11 mouse cellular contexts compared by ENCODE assay signal in genomic region chr1:170651046-170651723, GRCm38 (mm10). TPM values are rescaled to one million over a fixed set of nuclear protein-coding genes. Genes with fewer than 3 reads are reported as not detected.
DNase-seq lines count a peak whose midpoint lies in the region; ATAC-seq and TF ChIP-seq lines count a peak whose summit lies in the region.
"Had no signal": no experiment of that assay in that cellular context is flagged by ENCODE, and none has a peak within 500 bp of the region (broad histone marks: within the 10 kb centered on the region; RNA-seq: fewer than 3 reads in every experiment).

No protein-coding gene starts in this region.

- no peak overlapping the region for H3K4me2 ChIP-seq in kidney, embryonic 16.5 days (replicated peaks; ENCODE audit: low read depth, low read length)
- H3K4me2 ChIP-seq in heart, embryonic 16.5 days (ENCODE audit: low read depth, low read length): peak overlapping the region; percentile 13
- H3K4me2 ChIP-seq: limb, embryonic 12.5 days; neural tube, embryonic 15.5 days had no signal

- in situ Hi-C loops in ES-E14 (cut with MboI; ENCODE audit: low sequenced_read_pairs in 2 of 2, unreplicated experiment in 2 of 2): no loop called here

- WGBS in kidney, embryonic 16.5 days: 70% methylated on average over 6 of the region's 6 CpGs
- WGBS in heart, embryonic 16.5 days: 30% methylated on average over 6 of the region's 6 CpGs

- peak; percentile 65; the same call in 1 of the 2 replicates for ATAC-seq in kidney, embryonic 16.5 days (ENCODE audit: low FRiP score, low TSS enrichment)
- ATAC-seq in heart, embryonic 16.5 days (replicated peaks; ENCODE audit: extremely low read depth, insufficient read depth, low FRiP score): peak; percentile 74

- H3K4me1 ChIP-seq in kidney, embryonic 16.5 days (ENCODE audit: insufficient read depth, low read length): peaks cover 6% of the 10 kb centered on the region
- peaks cover 4 to 7% of the 10 kb centered on the region in 2 experiments for H3K4me1 ChIP-seq in ES-E14 (ENCODE audit: control insufficient read depth in 2 of 2, insufficient read depth in 2 of 2, low read length in 2 of 2, poor library complexity in 1 of 2)
- peaks cover 27% of the 10 kb centered on the region for H3K4me1 ChIP-seq in heart, embryonic 16.5 days (ENCODE audit: control insufficient read depth, insufficient read depth, low read length)

- H3K27ac ChIP-seq in kidney, embryonic 16.5 days (ENCODE audit: low read length): no peak overlapping the region
- H3K27ac ChIP-seq in ES-E14 (ENCODE audit: insufficient read depth, low read depth, low read length, poor library complexity, severe bottlenecking): no peak overlapping the region
- peak overlapping the region; percentile 87 for H3K27ac ChIP-seq in heart, embryonic 16.5 days (ENCODE audit: low read length)
- H3K27ac ChIP-seq: neural tube, embryonic 15.5 days had no signal

- no peak overlapping the region for H3K4me3 ChIP-seq in kidney, embryonic 16.5 days (ENCODE audit: low read length)
- no peak overlapping the region for H3K4me3 ChIP-seq in ES-E14 (ENCODE audit: insufficient read depth in 1 of 2, low read depth in 1 of 2, low read length in 2 of 2, poor library complexity in 1 of 2, severe bottlenecking in 1 of 2)
- H3K4me3 ChIP-seq in heart, embryonic 16.5 days (ENCODE audit: low read length): no peak overlapping the region
- H3K4me3 ChIP-seq: limb, embryonic 12.5 days; neural tube, embryonic 15.5 days had no signal

- H3K9me3 ChIP-seq in kidney, embryonic 16.5 days (ENCODE audit: low read length): no peaks in the 10 kb centered on the region
- no peaks in the 10 kb centered on the region for H3K9me3 ChIP-seq in ES-E14 (ENCODE audit: control insufficient read depth, insufficient read depth, low read depth, low read length)
- no peaks in the 10 kb centered on the region for H3K9me3 ChIP-seq in heart, embryonic 16.5 days (replicated peaks; ENCODE audit: control insufficient read depth, low read length)
- H3K9me3 ChIP-seq: limb, embryonic 12.5 days; neural tube, embryonic 15.5 days had no signal

- no peaks in the 10 kb centered on the region for H3K36me3 ChIP-seq in kidney, embryonic 16.5 days (ENCODE audit: insufficient read depth, low read length)
- no peaks in the 10 kb centered on the region for H3K36me3 ChIP-seq in ES-E14 (ENCODE audit: control insufficient read depth, insufficient read depth, low read length, poor library complexity, severe bottlenecking)
- H3K36me3 ChIP-seq in heart, embryonic 16.5 days (ENCODE audit: control insufficient read depth, insufficient read depth): peaks cover 11% of the 10 kb centered on the region
- H3K36me3 ChIP-seq: neural tube, embryonic 15.5 days had no signal

- peak; percentile 43 for DNase-seq in adrenal gland, adult 8-10 months
- DNase-seq in adrenal gland, postnatal 4 days (ENCODE audit: low spot score in 2 of 2): no peak
- no peak for DNase-seq in kidney, adult 18-20 months
- DNase-seq in ES-E14 (ENCODE audit: low read depth, low spot score): peak; percentile 30
- DNase-seq in cerebellum, adult 18-20 months: no peak
- no peak for DNase-seq in T-cell, adult 2 months (ENCODE audit: low spot score)
- DNase-seq: cerebellum, postnatal 25 days had no signal

- H3K27me3 ChIP-seq in kidney, embryonic 16.5 days (ENCODE audit: insufficient read depth, low read length): no peaks in the 10 kb centered on the region
- H3K27me3 ChIP-seq in heart, embryonic 16.5 days (ENCODE audit: control insufficient read depth, insufficient read depth, low read length): no peaks in the 10 kb centered on the region
- H3K27me3 ChIP-seq: limb, embryonic 12.5 days; neural tube, embryonic 15.5 days had no signal

- H3K9ac ChIP-seq in kidney, embryonic 16.5 days (replicated peaks; ENCODE audit: low read length): no peak overlapping the region
- H3K9ac ChIP-seq in ES-E14 (ENCODE audit: insufficient read depth, low read depth, low read length, poor library complexity, severe bottlenecking): no peak overlapping the region
- H3K9ac ChIP-seq in heart, embryonic 16.5 days (ENCODE audit: low read length): peak overlapping the region; percentile 35
- H3K9ac ChIP-seq: limb, embryonic 12.5 days; neural tube, embryonic 15.5 days had no signal

TF ChIP-seq in ES-E14, 5 proteins besides CTCF, POLR2A, EP300 and RAD21:
- TF ChIP-seq MAFK (IDR thresholded peaks at IDR 0.05; ENCODE audit: insufficient read depth, low read depth, low read length) (0 out of 2 replicates have a peak, but pooled peaks have one; percentile 9), HCFC1 (IDR thresholded peaks at IDR 0.05; ENCODE audit: borderline replicate concordance, insufficient read depth, low read length) (no peak), ZC3H11A (IDR thresholded peaks at IDR 0.05; ENCODE audit: borderline replicate concordance, low read depth, low read length) (no peak), ZNF384 (IDR thresholded peaks at IDR 0.05; ENCODE audit: low read depth, low read length) (no peak)

RNA-seq across cellular contexts. Expression of gene Olfml2b, which starts 6.9 kb away (rescaled TPM):
- 1 to 10 TPM; 3.3 to 5.9 (median 4.6) TPM for total RNA-seq in adrenal gland, adult 8-10 months (2022)
- total RNA-seq in adrenal gland, postnatal 4 days (2021): 10 to 100 TPM; 22.9 to 28.6 TPM
- polyA plus RNA-seq in kidney, embryonic 16.5 days (2015; fragmentation: Nextera tagmentation; extraction: Ambion mirVana): 10.8 and 13.1 TPM in 2 replicates
- total RNA-seq in ES-E14 (2012; rRNA removed): 1.1 and 2.2 TPM in 2 replicates
- polyA plus RNA-seq in heart, embryonic 16.5 days (2015; fragmentation: Nextera tagmentation; extraction: Ambion mirVana): 29.5 and 30.2 TPM in 2 replicates

Comparison
In these comparisons a context has a peak if more than half of its experiments do, and no peak if none do; other contexts are left out.
1. DNase-seq: peak in adrenal gland, adult 8-10 months (single experiment) and ES-E14 (single experiment); none in adrenal gland, postnatal 4 days (0 of 2), kidney, adult 18-20 months (single experiment), cerebellum, adult 18-20 months (0 of 2) and T-cell, adult 2 months (single experiment).